Mouse (Mus musculus) forebrain, postnatal 0 days (tissue): ENCODE measurements at regions not wholly inside any gene's neighbourhood (a gene's known extent, or its start where the extent isn't known, plus 50 kb on each side); places are given as distances from the start of the nearest gene placed in this dataset.

Source experiments
- ATAC-seq: fragments of 200-750 bp; cut with Nextera tagmentation; 2 replicates; pipeline ENCODE4 v1.8.0; 2017; ENCODE audit warnings: mild to moderate bottlenecking, moderate library complexity
- DNase-seq: peaks from one replicate; pipeline ENCODE4 v3.0.0-alpha.2; 2015
- H3K27ac ChIP-seq: fragments of 300-500 bp; sonication (generic); 2 replicates; pipeline ENCODE4 v1.5.1; 2014; ENCODE audit warnings: low read depth, mild to moderate bottlenecking, antibody characterized with exemption, low read length, moderate library complexity, mixed read lengths
- H3K27me3 ChIP-seq: fragments of 300-500 bp; sonication (generic); 2 replicates; pipeline ENCODE4 v1.6.1; 2014; ENCODE audit warnings: mild to moderate bottlenecking, low read length, mixed read lengths; ENCODE audit not compliant: insufficient read depth
- H3K36me3 ChIP-seq: fragments of 300-500 bp; sonication (generic); 2 replicates; pipeline ENCODE4 v1.6.1; 2014; ENCODE audit warnings: mild to moderate bottlenecking, moderate library complexity; ENCODE audit not compliant: insufficient read depth
- H3K4me1 ChIP-seq: fragments of 300-500 bp; sonication (generic); 2 replicates; pipeline ENCODE4 v1.6.1; 2014; ENCODE audit warnings: antibody characterized with exemption; ENCODE audit not compliant: insufficient read depth
- H3K4me2 ChIP-seq: fragments of 300-500 bp; sonication (generic); 2 replicates; pipeline ENCODE4 v1.6.1; 2014; ENCODE audit warnings: low read depth, mild to moderate bottlenecking, moderate library complexity
- H3K4me3 ChIP-seq: fragments of 300-500 bp; sonication (generic); 2 replicates; pipeline ENCODE4 v1.5.1; 2014; ENCODE audit warnings: low read depth, low read length, mixed read lengths
- H3K9ac ChIP-seq: fragments of 300-500 bp; sonication (generic); 2 replicates; pipeline ENCODE4 v1.6.1; 2014; ENCODE audit warnings: mild to moderate bottlenecking
- H3K9me3 ChIP-seq: fragments of 300-500 bp; sonication (generic); 2 replicates; pipeline ENCODE4 v1.6.1; 2016; ENCODE audit warnings: low read length
- CTCF ChIP-seq: sonication (generic); IDR thresholded peaks from 2 replicates; pipeline ENCODE4 v1.5.1; 2016; ENCODE audit warnings: antibody characterized with exemption, control low read depth, low read depth
- WGBS: fragments of 180-500 bp; shearing (Covaris S2); extraction: QIAGEN DNeasy Blood & Tissue Kit; methylation state at CpG from one replicate; pipeline ENCODE4 v1.1.7; 2014; 5-methylcytosine and 5-hydroxymethylcytosine counted together

DNA sequence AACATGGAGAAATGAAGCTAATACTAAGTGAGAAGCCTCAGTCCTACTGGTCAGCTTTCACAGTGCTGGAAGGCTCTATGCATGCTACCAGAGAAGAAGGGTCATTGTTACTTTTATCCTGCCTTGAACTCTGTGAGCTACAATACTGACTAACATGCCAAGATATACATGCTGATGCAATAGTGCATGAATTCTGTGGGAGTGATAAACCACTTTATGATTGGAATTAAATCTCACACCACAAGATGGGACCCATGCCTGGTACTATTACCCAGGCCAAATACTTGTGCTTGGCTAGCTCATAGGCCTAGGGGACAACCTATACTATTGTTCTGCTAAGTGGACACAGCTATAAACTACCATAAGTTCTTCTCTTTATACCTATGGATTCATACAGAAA lies 251.5 kb downstream of the Bcl2 start:
- no peak for TF ChIP-seq CTCF
- no peaks in the 10 kb centered on the region for H3K9me3 ChIP-seq
- H3K4me2 ChIP-seq: no peak overlapping the region
- no peak overlapping the region for H3K4me3 ChIP-seq
- no peak overlapping the region for H3K27ac ChIP-seq
- H3K9ac ChIP-seq: no peak overlapping the region
- H3K36me3 ChIP-seq: no peaks in the 10 kb centered on the region
- H3K4me1 ChIP-seq: no peaks in the 10 kb centered on the region
- no peak for ATAC-seq
- H3K27me3 ChIP-seq: no peaks in the 10 kb centered on the region
- no peak for DNase-seq

- Histone ChIP-seq H3K4me3 (no peak overlapping the region), H3K27me3 (no peaks in the 10 kb centered on the region), H3K36me3 (no peaks in the 10 kb centered on the region), H3K9ac (no peak overlapping the region), H3K9me3 (no peaks in the 10 kb centered on the region), H3K4me2 (no peak overlapping the region), H3K4me1 (no peaks in the 10 kb centered on the region), H3K27ac (no peak overlapping the region)
- 88% methylated on average over 1 of the region's 1 CpGs for WGBS
- no peak for TF ChIP-seq CTCF
- DNase-seq (no peak), ATAC-seq (no peak)
These were observed 252.0 kb downstream of the Bcl2 start for GRCm38 (mm10) chr1:106462112-106462511.

GRCm38 (mm10) chr1:106460957-106461356 lies 253.1 kb downstream of the Bcl2 start:
- Histone ChIP-seq H3K27me3 (no peaks in the 10 kb centered on the region), H3K4me1 (no peaks in the 10 kb centered on the region), H3K27ac (no peak overlapping the region), H3K4me2 (no peak overlapping the region), H3K9me3 (no peaks in the 10 kb centered on the region), H3K36me3 (no peaks in the 10 kb centered on the region), H3K9ac (no peak overlapping the region), H3K4me3 (no peak overlapping the region)
- no peak for ATAC-seq
- WGBS: 78% methylated on average over 2 of the region's 2 CpGs
- no peak for DNase-seq
- no peak for TF ChIP-seq CTCF

DNA sequence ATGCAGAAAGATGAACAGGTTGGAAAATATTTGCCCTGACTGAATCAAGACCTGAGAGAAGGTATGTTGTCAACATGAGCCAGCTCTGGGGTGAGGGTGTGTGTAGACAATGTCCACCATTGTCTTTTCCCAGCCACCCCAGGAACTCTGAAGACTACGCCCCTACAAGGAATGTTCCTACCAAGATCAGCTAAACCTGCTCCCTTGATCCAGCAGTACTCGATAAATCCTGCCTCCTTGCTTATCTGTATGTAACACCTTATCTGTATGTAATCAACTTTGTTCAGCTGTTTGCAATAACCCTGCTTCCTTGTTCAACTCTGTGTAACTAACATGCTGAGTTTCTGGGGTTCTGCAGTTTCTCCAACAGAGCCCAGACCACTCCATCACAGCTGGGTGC lies 264.3 kb downstream of the Bcl2 start:
- Histone ChIP-seq H3K27ac (no peak overlapping the region), H3K4me1 (no peaks in the 10 kb centered on the region), H3K4me3 (no peak overlapping the region), H3K9ac (no peak overlapping the region), H3K4me2 (no peak overlapping the region), H3K9me3 (no peaks in the 10 kb centered on the region), H3K27me3 (no peaks in the 10 kb centered on the region), H3K36me3 (no peaks in the 10 kb centered on the region)
- 83% methylated on average over 2 of the region's 2 CpGs for WGBS
- TF ChIP-seq CTCF: no peak
- ATAC-seq (no peak), DNase-seq (no peak)
